Mouse (Mus musculus): ENCODE measurements around the gene Sult2a7.

The Sult2a7 gene

GRCm38 (mm10) chr7:14494130-14494529 lies at the start of gene Sult2a7:
Gene Sult2a7 (minus strand): TSS chr7:14494230.
- no peak for DNase-seq (ENCODE audit: low spot score)

GRCm38 (mm10) chr7:14525280-14525679 lies 31.2 kb upstream of the Sult2a7 start:
- no peak for DNase-seq (ENCODE audit: low spot score)

- no peak for DNase-seq (ENCODE audit: low spot score)
Measured at GRCm38 (mm10) chr7:14522636-14523035, 28.6 kb upstream of the Sult2a7 start.

GRCm38 (mm10) chr7:14518301-14518700 lies 24.3 kb upstream of the Sult2a7 start:
- DNase-seq (ENCODE audit: low spot score) = no peak

GRCm38 (mm10) chr7:14492886-14493285 lies 1.1 kb downstream of the Sult2a7 start:
- DNase-seq (ENCODE audit: low spot score) = no peak

- no peak for DNase-seq (ENCODE audit: low spot score)
Measured at GRCm38 (mm10) chr7:14446534-14446933, 47.5 kb downstream of the Sult2a7 start, which contains the start of gene Sult2a8. Gene Sult2a8 (minus strand): TSS chr7:14446769.

GRCm38 (mm10) chr7:14439581-14439980 lies 54.4 kb downstream of the Sult2a7 start:
- no peak for DNase-seq (ENCODE audit: low spot score)

GRCm38 (mm10) chr7:14438484-14438883 lies 55.5 kb downstream of the Sult2a7 start:
- DNase-seq (ENCODE audit: low spot score) = no peak

- no peak for DNase-seq (ENCODE audit: low spot score)
Measured at GRCm38 (mm10) chr7:14438029-14438428, 56.0 kb downstream of the Sult2a7 start.
